Mouse (Mus musculus) embryonic stem cell, embryonic (primary cell): ENCODE measurements around the gene Ect2.

ENCODE experiments used
- CTCF ChIA-PET, 4 experiments: fragments of 300-600 bp in 2 of 4; fragments of 350-600 bp in 2 of 4; sonication (Branson Sonifier 250); formaldehyde crosslinking; loops; one replicate each; lab custom pipeline; 2022; ENCODE audit warnings: inconsistent platforms in 2 of 4; lab: Charles Lee
- POLR2A ChIA-PET, 4 experiments: fragments of 300-600 bp in 2 of 4; fragments of 350-600 bp in 2 of 4; sonication (Branson Sonifier 250); formaldehyde crosslinking; loops; one replicate each; lab custom pipeline; 2022; ENCODE audit warnings: antibody characterized with exemption in 4 of 4, inconsistent platforms in 1 of 4; lab: Charles Lee

Gene Ect2

DNA sequence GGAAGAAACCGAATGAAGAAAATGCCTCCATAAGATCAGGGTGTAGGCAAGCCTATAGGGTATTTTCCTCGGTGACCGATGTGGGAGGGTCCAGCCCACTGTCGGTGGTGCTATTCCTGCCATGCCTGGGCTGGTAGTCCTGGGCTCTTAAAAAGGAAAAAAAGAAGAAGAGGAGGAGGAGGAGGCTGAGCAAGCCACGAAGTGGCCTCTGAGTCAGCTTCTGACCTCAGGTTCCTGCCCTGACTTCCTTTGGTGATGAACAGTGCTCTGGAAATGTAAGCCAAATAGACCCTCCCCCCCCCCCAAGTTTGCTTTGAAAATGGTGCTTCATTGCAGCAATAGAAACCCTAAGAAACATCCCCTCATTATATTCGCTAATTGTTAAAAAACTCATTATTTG, 32.7 kb downstream of the Ect2 start:
- CTCF ChIA-PET: no interaction called here

DNA sequence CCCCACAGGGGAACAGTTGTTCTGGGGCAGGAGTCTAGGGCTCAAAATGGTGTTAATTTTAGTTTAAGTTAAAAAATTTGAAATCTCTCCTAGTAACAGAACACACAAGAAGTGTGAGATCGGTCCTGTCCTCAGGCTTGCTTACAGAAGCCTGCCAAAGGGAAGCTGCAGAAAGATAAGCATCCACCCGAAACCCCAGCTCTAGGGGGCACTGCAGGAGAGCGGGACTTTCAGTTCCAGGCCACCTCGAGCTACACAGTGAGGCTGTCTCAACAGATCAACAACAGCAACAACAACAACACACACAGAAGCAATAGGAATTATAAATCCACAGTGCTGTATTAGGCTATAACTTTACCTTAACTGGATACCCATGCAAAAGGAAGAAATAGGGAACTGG, 35.5 kb downstream of the Ect2 start:
- POLR2A ChIA-PET: interaction anchor here in 2 of 4 experiments (0.7 to 12.7 kb wide), 15 partner anchors 8 to 37 kb away, joined by 3 to 170 read pairs (median 7); partner anchors contain the start of gene Ect2 (in 1 of the 2)
- CTCF ChIA-PET: interaction anchor here in 2 of 4 experiments (0.6 to 1.2 kb wide), 6 partner anchors 11 to 348 kb away, joined by 3 to 6 read pairs (median 4); no protein-coding TSS in a partner anchor

More for the DNA sequence above, 32.7 kb downstream of the Ect2 start:
- POLR2A ChIA-PET: interaction anchor here in 3 of 4 experiments (0.6 to 12.7 kb wide), 8 partner anchors 11 to 62 kb away, joined by 3 to 170 read pairs (median 14); partner anchors contain the start of genes Ect2 (in 1 of the 3) and Nceh1 (in 1 of the 3)

DNA sequence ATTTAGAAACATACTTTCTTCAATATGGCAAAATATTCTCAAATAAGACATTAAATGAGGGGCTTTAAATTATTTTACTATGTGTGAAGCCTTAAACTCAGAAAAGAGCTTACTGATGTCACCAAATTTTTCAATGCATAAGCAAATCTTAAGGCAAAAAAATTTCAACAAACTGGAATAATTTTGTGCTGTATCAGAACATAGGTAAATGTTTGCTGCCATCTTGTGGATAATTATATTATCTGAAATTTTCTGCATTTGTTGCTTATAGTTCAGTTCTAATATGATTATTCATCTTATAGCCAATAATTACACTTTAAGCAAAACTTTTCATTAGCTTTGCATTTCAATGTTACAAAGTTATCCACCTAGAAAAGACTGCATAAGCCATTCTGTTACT, 42.8 kb downstream of the Ect2 start:
- ChIA-PET POLR2A (interaction anchor here in 2 of 4 experiments (1.1 to 3.7 kb wide), 9 partner anchors 9 to 45 kb away, joined by 3 to 25 read pairs (median 7); no protein-coding TSS in a partner anchor), CTCF (no interaction called here)

DNA sequence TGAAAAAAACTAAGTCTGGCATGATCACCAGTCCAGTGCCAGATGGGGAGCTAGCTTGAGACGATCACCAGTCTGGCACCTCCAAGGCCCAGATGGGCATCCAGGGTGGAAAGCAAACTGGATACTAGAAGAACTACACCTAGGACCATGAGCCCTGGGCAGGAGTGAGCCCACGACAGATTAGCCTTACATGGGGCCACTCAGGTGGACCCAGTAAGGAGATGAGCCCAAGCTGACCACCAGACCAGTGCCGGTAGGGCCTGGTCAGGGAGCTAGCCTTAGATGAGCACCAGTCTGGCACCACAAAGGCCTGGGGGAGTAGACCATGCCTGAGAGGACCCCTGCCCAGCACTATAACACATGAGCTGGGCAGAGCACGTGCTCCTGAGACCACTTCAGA, 44.6 kb downstream of the Ect2 start:
- ChIA-PET CTCF (interaction anchor here in 1 of 4 experiments (1.5 kb wide), 1 partner anchor 120 kb away, joined by 3 read pairs; no protein-coding TSS in a partner anchor), POLR2A (interaction anchor here in 2 of 4 experiments (0.8 to 3.7 kb wide), 10 partner anchors 8 to 46 kb away, joined by 3 to 25 read pairs (median 6); no protein-coding TSS in a partner anchor)

DNA sequence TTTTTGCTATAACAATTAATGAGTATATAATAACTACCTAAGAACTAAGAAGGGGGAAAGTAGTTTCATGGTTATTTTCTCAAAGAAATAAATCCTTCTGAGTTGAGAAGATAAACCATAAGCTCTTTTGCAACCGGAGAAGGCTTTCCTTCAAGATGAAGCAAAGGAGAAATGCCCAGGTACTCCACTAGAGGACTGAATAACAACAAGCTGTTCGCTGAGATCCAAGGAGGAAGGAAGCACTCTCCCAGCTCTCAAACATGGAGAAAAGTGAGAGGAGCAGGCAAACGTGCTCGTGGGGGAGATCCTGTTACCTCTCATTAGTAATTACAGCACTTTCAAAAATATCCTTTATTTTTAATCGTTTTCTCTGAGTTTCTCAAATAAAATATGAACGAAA, 46.5 kb downstream of the Ect2 start:
- POLR2A ChIA-PET: interaction anchor here in 3 of 4 experiments (0.7 to 9.4 kb wide), 10 partner anchors 9 to 48 kb away, joined by 3 to 114 read pairs (median 3); partner anchors contain the start of gene Ect2 (in 1 of the 3)
- CTCF ChIA-PET: interaction anchor here in 3 of 4 experiments (0.6 to 1.3 kb wide), 3 partner anchors 12 to 276 kb away, joined by 3 to 4 read pairs (median 3); no protein-coding TSS in a partner anchor

DNA sequence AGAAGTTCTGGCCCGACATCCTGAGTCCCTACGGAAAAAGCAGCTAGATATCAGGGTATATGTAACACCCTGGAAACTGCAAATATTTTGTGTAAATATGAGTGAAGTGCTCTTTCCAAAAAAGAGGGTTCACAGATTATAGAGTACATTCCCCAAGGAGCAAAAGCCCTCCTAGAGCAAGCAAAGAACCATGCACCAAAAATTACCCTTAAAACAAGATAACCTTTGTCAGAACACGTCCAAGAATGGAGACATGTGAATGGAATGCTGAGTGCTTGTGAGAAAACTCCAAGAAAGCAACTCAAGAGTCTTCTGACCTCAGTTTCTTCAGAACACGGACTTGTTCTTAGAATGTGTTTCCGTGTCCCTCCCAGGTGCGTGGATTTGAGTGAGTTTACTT, 50.7 kb downstream of the Ect2 start:
- ChIA-PET POLR2A (interaction anchor here in 1 of 4 experiments (0.6 to 9.4 kb wide), 6 partner anchors 10 to 49 kb away, joined by 3 to 114 read pairs (median 4); partner anchors contain the start of gene Ect2), CTCF (interaction anchor here in 1 of 4 experiments (0.7 kb wide), 1 partner anchor 35 kb away, joined by 3 read pairs; no protein-coding TSS in a partner anchor)

DNA sequence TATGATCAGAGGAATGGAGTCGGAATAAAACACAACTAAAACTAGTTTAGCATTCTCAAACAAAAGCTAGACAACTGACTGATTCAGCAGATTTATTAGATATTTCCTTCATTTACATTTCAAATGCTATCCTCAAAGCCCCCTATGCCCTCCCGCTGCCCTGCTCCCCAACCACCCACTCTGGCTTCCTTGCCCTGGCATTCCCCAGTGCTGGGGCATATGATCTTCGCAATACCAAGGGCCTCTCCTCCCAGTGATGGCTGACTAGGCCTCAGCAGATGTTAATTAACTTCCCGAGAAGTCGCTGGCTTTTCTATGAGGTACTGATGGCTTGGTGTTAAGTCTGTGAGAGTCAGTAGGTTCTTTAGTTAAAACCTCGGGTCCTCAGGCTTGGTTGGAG, 55.0 kb downstream of the Ect2 start:
- CTCF ChIA-PET: no interaction called here
- POLR2A ChIA-PET: interaction anchor here in 2 of 4 experiments (1.1 to 9.4 kb wide), 3 partner anchors 19 to 54 kb away, joined by 3 to 114 read pairs (median 17); partner anchors contain the start of gene Ect2 (in 2 of the 2)

DNA sequence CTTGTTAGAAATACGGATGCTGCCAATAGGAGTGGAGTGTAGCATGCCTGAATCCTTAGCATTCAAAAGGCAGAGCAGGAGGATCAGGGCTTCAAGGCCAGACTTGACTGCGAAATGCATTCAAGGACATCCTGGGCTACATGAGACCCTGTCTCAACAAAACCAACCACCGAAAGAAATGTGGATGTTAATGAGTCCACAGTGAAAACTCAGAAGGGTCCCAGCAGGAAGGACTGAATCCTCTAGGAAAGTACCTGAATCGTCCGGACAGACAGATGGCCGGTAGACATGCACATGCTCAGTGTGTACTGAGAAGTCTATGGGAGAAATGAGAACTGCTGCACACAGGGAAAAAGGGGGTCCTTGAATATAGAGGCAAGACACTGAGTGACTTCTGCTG, 67.5 kb downstream of the Ect2 start:
- POLR2A ChIA-PET: interaction anchor here in 1 of 4 experiments (2.4 kb wide), 1 partner anchor 15 kb away, joined by 11 read pairs; no protein-coding TSS in a partner anchor
- CTCF ChIA-PET: no interaction called here

DNA sequence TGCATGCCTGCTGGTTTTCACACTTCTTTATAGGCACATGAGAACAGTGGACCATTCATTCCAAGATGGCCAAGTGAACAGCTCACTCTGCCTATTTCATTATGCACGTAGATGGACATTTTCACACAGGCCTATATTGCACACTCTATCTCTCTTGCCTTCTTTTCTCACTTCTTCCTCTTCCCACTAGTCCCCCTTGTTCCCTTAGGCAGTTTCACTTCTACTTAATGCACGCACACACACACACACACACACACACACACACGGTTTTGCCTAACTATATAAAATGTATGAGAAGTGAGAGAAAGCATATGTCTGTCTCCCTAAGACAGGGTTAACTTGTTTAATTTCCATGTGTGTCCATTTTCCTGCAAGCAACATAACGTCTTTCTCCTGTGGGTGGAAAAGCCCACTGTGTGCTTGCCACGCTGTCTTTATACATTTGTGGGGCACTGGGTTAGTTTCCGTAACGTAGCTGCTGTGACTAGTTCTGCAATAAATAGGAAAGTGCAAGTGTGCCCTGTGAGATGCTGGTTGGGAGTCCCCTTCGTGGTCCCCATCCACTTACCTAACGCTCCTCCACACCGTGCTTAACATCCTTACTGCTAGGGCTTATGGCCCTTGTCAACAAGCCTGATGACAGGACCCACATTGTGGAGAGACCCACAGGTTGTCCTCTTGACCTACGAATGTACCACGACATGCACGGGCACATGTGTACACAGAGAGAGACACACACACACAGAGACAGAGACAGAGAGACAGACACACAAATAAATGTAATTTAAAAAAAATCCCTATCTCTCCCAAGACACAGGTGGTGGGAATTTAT, 72.2 kb downstream of the Ect2 start:
- POLR2A ChIA-PET: interaction anchor here in 1 of 4 experiments (0.8 to 4.1 kb wide), 2 partner anchors 12 to 19 kb away, joined by 3 to 26 read pairs; no protein-coding TSS in a partner anchor
- CTCF ChIA-PET: interaction anchor here in 2 of 4 experiments (0.7 to 1.3 kb wide), 2 partner anchors 14 to 1334 kb away, joined by 3 to 5 read pairs; no protein-coding TSS in a partner anchor

DNA sequence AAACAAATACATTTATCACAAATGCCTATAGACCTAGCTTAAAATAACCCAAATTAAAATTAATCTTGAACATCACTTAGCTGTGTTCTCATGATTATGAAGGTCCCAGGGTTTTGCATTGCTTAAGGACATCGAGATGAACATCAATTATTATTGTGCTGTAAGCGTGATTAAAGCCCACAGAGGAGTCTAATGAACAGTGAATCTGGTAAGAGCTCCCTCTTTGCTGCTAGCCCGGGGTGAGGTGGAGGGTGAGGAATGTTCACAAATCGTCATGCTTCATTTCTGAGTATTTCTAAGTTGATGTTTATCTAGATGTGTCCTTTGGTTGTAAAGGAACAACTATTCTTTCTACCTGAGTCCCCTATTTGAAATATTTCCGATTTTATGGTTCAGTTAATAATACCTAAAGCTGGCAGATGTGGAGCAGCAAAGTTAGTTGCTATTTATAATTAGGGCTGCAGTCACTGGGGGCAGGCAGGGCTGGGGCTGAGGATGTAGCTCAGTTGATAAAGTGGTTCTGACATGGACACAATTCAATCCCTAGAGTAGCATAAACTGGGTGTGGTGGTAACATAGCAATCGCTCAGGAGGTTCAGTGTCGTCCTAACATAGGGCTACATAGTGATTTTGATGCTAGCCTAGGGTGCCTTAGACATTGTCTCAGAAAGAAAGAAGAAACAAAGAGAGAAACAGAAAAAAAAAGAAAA, 73.5 kb downstream of the Ect2 start:
- CTCF ChIA-PET: interaction anchor here in 2 of 4 experiments (0.5 to 1.4 kb wide), 5 partner anchors 12 to 939 kb away, joined by 3 to 7 read pairs (median 3); no protein-coding TSS in a partner anchor
- POLR2A ChIA-PET: interaction anchor here in 3 of 4 experiments (0.6 to 7.1 kb wide), 9 partner anchors 9 to 1254 kb away, joined by 3 to 46 read pairs (median 3); no protein-coding TSS in a partner anchor

DNA sequence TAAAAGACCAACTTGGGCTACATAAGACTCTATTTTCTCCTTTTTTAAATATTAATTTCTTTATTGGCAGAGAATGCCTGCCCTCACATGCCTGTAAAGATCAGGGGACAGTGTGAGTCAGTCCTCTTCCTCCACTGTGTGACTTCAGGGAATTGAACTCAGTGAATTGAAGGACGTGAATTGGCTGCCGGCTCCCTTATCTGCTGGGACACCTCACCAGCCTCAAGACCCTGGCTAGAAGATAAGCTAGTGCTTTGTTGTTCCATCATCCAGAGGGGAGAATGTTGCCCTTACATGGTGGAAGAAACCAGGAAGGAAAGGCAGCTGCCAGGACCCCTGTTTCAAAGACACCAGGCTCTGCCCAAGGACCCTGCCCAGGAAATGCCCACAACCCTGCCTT, 79.8 kb downstream of the Ect2 start:
- ChIA-PET POLR2A (interaction anchor here in 2 of 4 experiments (0.7 to 7.1 kb wide), 6 partner anchors 9 to 81 kb away, joined by 3 to 46 read pairs (median 5); no protein-coding TSS in a partner anchor), CTCF (no interaction called here)

DNA sequence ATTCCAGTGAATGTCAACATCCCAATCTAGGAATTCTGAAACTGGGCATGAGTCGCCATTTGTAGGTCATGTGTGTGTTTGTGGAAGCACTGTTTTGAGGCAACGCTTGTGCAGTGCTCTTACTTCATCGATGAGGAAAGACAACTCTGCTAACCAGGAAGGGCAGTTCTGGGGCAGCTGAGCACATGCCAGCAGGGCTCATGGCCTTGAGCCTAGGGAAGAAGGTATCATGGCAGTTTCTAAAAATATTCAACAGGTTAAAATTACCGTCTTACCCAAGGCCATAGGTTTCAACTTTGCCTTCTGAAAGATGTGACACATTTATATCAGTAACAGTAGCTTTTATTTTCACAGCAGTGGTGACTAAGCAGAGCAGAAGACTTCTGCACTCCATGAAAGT, 82.0 kb downstream of the Ect2 start:
- POLR2A ChIA-PET: interaction anchor here in 1 of 4 experiments (3.6 to 4.7 kb wide), 2 partner anchors 8 to 16 kb away, joined by 11 to 26 read pairs; no protein-coding TSS in a partner anchor
- CTCF ChIA-PET: no interaction called here

DNA sequence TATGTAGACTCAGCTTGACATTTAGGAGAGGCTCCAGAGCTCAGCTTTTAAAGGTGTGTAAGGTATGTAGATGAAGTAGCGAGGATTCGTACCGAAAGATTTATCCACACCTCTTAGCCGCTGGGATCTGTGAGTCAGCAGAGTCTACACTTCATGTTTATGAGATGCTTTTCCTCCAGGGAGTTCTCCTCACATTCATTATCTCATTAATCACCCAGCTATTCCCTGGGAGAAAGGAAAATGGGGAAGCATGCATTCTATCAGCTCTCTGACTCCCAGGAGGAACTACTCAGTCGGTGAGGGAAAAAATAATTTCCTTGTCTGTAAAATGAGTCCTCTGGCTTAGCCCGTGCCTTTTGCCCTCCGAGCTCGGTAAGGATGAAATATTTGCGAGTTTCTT, 83.3 kb downstream of the Ect2 start:
- ChIA-PET POLR2A (interaction anchor here in 2 of 4 experiments (0.9 to 4.7 kb wide), 12 partner anchors 9 to 85 kb away, joined by 3 to 26 read pairs (median 4); partner anchors contain the start of gene Ect2 (in 1 of the 2)), CTCF (interaction anchor here in 1 of 4 experiments (0.5 kb wide), 1 partner anchor 146 kb away, joined by 3 read pairs; no protein-coding TSS in a partner anchor)

DNA sequence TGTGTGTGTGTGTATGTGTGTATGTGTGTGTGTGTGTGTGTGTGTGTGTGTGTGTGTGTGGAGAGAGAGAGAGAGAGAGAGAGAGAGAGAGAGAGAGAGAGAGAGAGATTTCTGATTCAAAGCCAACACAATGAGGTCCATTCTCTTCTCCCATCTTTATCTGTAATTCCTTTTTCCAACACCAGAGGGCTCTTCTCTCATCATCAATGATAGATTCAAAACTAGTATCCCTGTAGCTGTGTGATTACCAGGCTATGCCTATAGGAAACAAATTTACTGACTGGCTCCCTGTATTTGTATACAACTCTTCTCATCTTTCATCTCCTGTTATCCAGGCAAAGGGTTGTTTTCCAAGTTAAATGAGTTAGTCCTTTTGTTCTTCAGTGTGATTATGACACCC, 86.5 kb downstream of the Ect2 start:
- POLR2A ChIA-PET: interaction anchor here in 2 of 4 experiments (0.7 to 4.7 kb wide), 9 partner anchors 10 to 89 kb away, joined by 3 to 46 read pairs (median 5); no protein-coding TSS in a partner anchor
- CTCF ChIA-PET: interaction anchor here (0.6 to 1.1 kb wide), 10 partner anchors 11 to 732 kb away, joined by 3 to 4 read pairs (median 4); no protein-coding TSS in a partner anchor

DNA sequence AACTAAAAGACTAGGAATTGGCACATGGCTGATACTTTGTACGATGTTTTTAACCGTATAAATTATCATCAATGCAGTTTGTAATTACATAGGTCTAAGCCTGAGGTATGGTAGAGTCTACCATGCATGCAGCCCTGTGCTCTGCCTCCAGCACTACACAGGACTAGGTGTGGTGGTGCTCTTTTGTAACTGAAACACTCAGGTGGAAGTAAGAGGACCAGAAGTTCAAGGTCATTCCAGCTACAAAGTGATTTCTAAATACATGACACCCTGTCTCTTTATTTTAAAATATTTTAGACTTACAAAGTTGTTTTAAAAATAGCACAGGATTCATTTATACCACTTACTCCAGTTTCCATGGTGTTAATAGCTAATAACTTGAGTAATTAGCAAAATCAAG, 88.8 kb downstream of the Ect2 start:
- POLR2A ChIA-PET: interaction anchor here in 3 of 4 experiments (0.7 to 4.5 kb wide), 11 partner anchors 8 to 153 kb away, joined by 3 to 68 read pairs (median 6); partner anchors contain the start of gene Ect2 (in 3 of the 3)
- CTCF ChIA-PET: no interaction called here

DNA sequence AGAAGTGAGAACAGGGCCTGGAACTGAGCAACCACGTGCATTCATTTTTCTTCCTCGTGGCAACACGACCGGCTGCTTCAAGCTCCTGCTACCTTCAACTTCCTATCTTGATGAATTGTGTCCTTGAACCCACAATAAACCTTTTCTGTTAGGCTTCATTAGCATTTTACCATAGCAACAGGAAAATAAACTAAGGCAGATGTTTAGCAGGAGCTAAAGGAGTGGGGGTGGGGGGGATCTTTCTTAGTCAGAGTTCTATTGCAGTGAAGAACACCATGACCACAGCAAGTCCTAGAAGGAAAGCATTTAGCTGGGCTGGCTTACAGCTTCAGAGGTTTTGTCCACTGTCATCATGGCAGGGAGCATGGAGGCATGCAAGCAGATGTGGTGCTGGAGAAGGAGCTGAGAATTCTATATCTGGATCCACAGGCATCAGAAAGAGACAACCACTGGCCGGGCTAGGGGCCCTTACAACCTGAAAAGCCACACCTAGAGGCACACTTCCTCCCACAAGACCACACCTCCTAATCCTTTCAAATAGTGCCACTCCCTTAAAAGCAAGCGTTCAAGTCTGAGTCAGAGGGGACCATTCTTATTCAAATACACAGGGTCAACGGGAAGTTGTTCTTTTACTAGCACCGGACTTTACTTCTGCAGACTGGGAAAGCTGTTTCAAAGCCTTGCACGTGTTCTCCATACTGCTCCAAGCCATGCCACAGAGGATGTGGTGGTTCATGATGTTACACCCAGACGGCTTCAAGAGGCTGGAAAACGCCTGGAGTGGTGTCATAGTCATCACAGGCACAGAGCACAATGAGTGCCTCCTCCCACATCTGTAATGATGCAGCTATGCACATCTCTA, 90.0 kb downstream of the Ect2 start:
- ChIA-PET POLR2A (interaction anchor here (0.5 to 4.5 kb wide), 35 partner anchors 9 to 1613 kb away, joined by 3 to 68 read pairs (median 5); partner anchors contain the start of genes Ect2 (in 3 of the 4) and Nceh1 (in 1 of the 4)), CTCF (interaction anchor here in 2 of 4 experiments (0.6 to 0.7 kb wide), 3 partner anchors 18 to 404 kb away, joined by 5 to 8 read pairs (median 5); no protein-coding TSS in a partner anchor)
